Mouse (Mus musculus): ENCODE data around the gene Abhd12b.

DNA sequence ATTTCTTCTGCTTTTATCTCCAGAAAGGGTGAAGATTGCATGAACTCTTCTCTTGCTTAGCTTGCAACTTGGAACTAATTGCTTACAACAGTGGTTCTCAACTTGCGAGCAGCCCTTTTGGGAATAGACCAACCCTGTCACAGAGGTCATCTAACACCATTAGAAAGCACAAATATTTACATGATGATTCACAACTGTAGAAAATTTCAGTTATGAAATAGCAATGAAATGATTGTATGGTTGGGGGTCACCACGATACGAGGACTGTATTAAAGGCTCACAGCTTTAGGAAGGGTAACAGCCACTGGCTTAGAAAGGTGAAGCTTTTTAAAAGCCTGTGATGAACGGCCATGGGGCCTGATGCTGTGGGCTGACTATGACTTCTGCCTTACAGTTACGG, 7.1 kb downstream of the Abhd12b start:
- no peak for TF ChIP-seq POLR2A (IDR thresholded peaks at IDR 0.05; ENCODE audit: low read depth, low read length)
- TF ChIP-seq CTCF (IDR thresholded peaks at IDR 0.05; ENCODE audit: borderline replicate concordance, insufficient read depth, low read length), result no peak
